Mouse (Mus musculus): ENCODE results near the gene Spx. TPM values are rescaled to one million over a fixed set of nuclear protein-coding genes. Genes with fewer than 3 reads are reported as not detected.

Gene Spx
- 0.46 and 1.0 TPM in 2 replicates for polyA plus RNA-seq (2016; fragmentation: Nextera tagmentation; extraction: Ambion mirVana)

DNA sequence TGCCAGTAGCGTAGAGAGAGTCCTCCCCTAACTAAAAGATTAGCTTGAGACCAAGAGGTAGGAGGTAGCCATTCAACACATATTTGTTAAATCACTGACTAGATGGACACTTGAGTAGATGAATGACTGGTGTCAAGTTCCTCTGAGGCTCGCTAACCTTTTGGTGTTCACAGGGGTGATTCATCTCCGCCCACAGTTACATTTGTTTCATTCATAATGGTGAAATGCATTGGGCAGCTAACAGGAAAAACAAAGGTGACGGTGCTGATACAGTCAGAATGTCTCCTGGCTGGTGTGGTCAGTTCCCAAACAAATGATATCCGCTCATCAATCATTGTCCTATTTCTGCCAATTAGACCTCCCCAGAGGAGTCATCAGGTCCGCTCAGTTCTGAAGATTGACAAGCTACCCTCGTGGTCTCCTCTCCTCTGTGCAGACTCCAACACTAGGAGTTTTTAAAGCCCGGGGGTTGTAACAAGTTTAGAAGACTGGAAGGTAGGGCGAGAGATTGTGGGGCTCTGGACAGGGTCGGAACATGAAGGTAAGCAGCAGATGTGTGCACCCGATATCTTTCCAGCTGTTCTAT lies at the start of gene Spx:
TSS of gene Spx (plus strand) at position 536 of the 586 bp plus-strand sequence.
- peaks cover 41% of the 10 kb centered on the region for H3K27me3 ChIP-seq
- ATAC-seq (ENCODE audit: low FRiP score), result no peak
- 71% methylated on average over 11 of the region's 11 CpGs for WGBS
- peak within 1 kb of the TSS; percentile 36 for H3K4me3 ChIP-seq (replicated peaks)
- peak within 1 kb of the TSS; percentile 44; the same call in 1 of the 2 replicates for H3K9ac ChIP-seq
- H3K9me3 ChIP-seq, result no peaks in the 10 kb centered on the region
- peak within 1 kb of the TSS; percentile 60 for H3K4me2 ChIP-seq
- peaks cover 20% of the 10 kb centered on the region for H3K4me1 ChIP-seq
- no peak within 1 kb of the TSS for H3K27ac ChIP-seq
- H3K36me3 ChIP-seq (replicated peaks), result no peaks in the 10 kb centered on the region

DNA sequence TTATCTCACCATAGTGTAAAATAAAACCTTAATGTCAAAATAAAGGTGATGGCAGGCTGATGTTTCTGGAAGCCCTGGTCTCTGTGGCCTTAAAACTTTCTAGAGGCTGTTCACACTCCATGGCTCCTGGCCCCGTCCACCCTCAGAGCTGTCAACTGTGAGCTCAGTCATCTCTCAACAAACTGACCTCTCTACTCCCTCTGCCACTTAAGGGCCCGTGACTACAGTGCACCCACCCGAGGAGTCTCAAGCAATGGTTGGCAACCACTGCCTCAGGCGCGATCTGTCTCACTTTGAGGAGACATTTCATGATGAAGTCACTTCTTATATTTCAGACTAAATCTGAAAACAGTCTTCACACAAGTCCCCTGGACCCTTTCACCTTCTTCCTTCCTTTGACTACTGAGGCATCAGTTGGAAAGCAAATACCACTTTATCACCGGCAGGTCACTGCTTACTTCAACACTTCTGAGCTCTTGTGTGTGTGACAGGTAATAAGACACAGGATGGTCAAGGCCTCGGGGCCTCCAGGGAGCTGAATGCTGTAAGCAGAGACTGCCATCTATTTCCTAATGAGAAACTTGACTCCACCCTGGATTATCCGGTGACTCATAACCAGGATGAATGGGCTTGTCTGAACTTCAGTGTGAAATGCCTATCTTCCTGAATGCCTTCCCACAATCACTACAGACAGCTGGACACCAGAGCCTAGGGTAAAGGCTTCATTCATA lies 47.3 kb upstream of the Spx start:
- no peaks in the 10 kb centered on the region for H3K27me3 ChIP-seq
- 90% methylated on average over 8 of the region's 8 CpGs for WGBS

DNA sequence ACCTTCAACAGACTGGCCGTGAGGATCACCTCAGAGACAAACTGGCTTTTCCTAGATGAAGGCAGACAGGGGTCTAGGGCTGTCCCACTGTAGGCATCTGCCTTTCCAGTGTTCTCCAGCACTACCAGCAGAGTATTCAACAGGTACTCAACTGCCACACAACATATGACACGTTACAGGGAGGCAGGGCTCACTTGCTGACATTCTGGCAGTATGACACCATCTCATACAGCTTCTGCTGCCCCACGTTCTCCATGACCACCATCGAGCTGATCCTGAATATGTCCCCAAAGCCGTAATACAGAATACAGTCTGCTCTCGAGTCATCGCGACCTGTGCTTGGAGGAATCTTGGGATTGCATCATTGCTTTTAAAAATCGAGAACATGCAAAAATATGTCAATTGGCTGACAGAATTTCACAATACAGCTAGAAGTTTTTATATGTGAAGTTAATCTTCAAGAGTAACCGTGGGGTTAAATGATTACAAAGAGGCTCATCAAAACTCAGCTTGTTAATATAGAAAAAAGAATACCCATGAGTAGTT lies 46.7 kb upstream of the Spx start:
- no peaks in the 10 kb centered on the region for H3K4me1 ChIP-seq
- no peaks in the 10 kb centered on the region for H3K9me3 ChIP-seq
- 91% methylated on average over 10 of the region's 10 CpGs for WGBS
- H3K36me3 ChIP-seq (replicated peaks), result peaks cover 65% of the 10 kb centered on the region
- no peak overlapping the region for H3K4me3 ChIP-seq (replicated peaks)
- H3K9ac ChIP-seq, result no peak overlapping the region
- no peaks in the 10 kb centered on the region for H3K27me3 ChIP-seq
- H3K27ac ChIP-seq, result no peak overlapping the region
- no peak overlapping the region for H3K4me2 ChIP-seq
- ATAC-seq (ENCODE audit: low FRiP score), result no peak

More for the DNA sequence above, 47.3 kb upstream of the Spx start:
- Histone ChIP-seq H3K4me3 (replicated peaks) (no peak overlapping the region), H3K27ac (no peak overlapping the region), H3K4me2 (no peak overlapping the region), H3K9me3 (no peaks in the 10 kb centered on the region), H3K36me3 (replicated peaks) (peaks cover 65% of the 10 kb centered on the region), H3K4me1 (no peaks in the 10 kb centered on the region), H3K9ac (no peak overlapping the region)
- ATAC-seq (ENCODE audit: low FRiP score), result no peak

DNA sequence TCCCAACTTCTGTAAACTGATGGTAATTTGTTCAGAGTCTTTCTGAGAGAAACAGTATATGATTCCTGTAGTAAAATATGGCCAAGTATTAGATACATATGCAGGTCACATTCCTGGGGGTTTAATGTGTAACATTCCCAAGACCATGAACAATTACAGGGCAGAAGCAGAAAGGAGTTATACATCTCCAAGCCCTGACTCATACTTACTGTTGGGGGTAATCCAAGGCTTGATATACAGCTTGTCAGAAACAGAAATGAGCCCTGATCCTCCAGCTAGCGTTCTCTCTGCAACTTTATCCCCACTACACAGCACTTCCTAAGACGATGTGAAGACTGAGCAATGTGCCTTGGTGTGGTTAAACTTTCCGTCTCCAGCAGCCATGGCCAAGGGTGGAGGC lies 45.7 kb upstream of the Spx start:
- 96% methylated on average over 3 of the region's 3 CpGs for whole genome bisulfite sequencing
- peaks cover 67% of the 10 kb centered on the region for H3K36me3 ChIP-seq (replicated peaks)
- no peak overlapping the region for H3K4me2 ChIP-seq
- no peaks in the 10 kb centered on the region for H3K4me1 ChIP-seq
- no peak overlapping the region for H3K4me3 ChIP-seq (replicated peaks)
- H3K27me3 ChIP-seq, result no peaks in the 10 kb centered on the region
- H3K9ac ChIP-seq, result no peak overlapping the region
- no peak overlapping the region for H3K27ac ChIP-seq
- no peak for ATAC-seq (ENCODE audit: low FRiP score)
- no peaks in the 10 kb centered on the region for H3K9me3 ChIP-seq

DNA sequence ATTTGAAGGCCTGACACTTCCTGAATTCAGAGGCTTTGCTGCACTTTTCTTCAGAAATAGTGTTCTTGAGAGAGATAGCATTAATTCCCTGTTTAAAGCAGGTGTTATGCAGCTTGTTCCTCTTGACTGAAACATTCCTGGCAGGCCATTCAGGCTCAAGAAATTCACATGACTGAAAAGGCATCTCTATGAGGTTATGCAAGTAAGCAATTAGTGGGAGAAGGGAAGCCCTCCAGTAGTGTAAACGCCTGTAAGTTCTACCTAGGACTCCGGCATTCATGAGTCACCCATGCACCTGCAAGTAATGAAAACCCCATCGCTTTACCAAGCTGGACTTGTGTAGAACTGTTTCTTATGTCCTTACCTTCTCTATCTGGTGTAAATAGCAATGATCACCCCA lies 43.7 kb upstream of the Spx start:
- H3K27ac ChIP-seq, result no peak overlapping the region
- no peak overlapping the region for H3K4me3 ChIP-seq (replicated peaks)
- no peak overlapping the region for H3K9ac ChIP-seq
- no peaks in the 10 kb centered on the region for H3K9me3 ChIP-seq
- H3K4me2 ChIP-seq, result no peak overlapping the region
- 91% methylated on average over 3 of the region's 3 CpGs for WGBS
- no peaks in the 10 kb centered on the region for H3K27me3 ChIP-seq
- no peaks in the 10 kb centered on the region for H3K4me1 ChIP-seq
- no peak for ATAC-seq (ENCODE audit: low FRiP score)
- H3K36me3 ChIP-seq (replicated peaks), result peaks cover 68% of the 10 kb centered on the region

DNA sequence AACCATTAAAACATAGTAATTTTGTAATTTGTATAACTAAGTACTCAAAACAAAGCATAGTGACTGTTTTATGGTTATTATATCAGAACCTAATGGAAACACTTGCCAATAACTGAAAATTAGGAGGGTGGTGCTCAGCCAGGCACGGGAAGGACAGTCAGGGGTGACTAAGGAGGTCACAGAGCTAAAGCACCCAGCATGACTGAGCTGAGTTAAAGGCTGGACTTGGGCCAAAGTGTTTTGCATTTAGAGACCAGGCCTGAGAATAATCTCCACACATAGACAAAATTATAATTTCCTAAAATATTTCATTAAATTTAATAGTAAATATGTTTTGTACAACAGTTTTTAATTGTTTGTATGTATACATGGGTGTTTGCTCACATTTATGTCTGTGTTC lies 36.2 kb upstream of the Spx start:
- Histone ChIP-seq H3K4me1 (no peaks in the 10 kb centered on the region), H3K27me3 (no peaks in the 10 kb centered on the region), H3K27ac (no peak overlapping the region), H3K9me3 (no peaks in the 10 kb centered on the region), H3K36me3 (replicated peaks) (peaks cover 43% of the 10 kb centered on the region), H3K4me3 (replicated peaks) (no peak overlapping the region), H3K9ac (no peak overlapping the region), H3K4me2 (no peak overlapping the region)
- 94% methylated on average over 1 of the region's 1 CpGs for WGBS
- ATAC-seq (ENCODE audit: low FRiP score), result no peak

DNA sequence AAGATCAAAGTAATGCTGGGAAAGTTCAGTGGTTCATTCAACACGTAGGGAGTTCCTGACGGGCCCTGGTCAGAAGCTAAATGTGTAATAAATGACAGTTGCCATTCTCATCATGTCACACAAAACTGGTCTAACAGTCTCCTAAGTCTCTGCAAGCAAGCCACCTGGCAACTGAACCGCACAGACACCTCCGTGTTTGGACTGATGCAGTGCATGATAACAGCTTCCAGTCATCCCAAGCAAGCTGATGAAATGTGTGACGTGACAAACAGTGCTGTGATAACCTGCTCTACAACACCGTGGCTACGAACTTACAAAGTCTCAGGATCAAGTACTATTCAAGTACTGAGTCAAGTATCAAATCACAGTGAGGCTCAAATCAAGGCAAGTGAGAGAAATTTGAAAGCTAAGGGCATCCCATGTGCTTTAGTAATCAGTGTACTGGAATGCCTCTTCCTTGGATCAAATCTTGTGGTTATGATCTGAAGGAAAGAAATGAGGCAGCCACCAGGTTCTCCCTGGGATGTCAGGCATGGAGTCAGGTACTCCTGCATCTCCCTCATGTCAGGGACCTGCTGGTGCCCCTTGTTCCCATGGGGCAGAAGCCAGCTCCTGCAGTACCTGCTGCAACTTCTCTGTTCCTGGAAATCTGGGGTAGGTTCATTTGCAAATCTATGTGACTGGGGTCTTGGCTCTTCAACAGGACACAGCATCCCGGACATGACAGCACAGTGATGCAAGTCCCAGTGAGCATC lies 34.5 kb upstream of the Spx start:
- H3K4me2 ChIP-seq, result no peak overlapping the region
- H3K36me3 ChIP-seq (replicated peaks), result peaks cover 29% of the 10 kb centered on the region
- no peak overlapping the region for H3K4me3 ChIP-seq (replicated peaks)
- no peaks in the 10 kb centered on the region for H3K9me3 ChIP-seq
- no peak for ATAC-seq (ENCODE audit: low FRiP score)
- no peak overlapping the region for H3K9ac ChIP-seq
- no peaks in the 10 kb centered on the region for H3K4me1 ChIP-seq
- no peaks in the 10 kb centered on the region for H3K27me3 ChIP-seq
- H3K27ac ChIP-seq, result no peak overlapping the region
- WGBS, result 93% methylated on average over 8 of the region's 8 CpGs

DNA sequence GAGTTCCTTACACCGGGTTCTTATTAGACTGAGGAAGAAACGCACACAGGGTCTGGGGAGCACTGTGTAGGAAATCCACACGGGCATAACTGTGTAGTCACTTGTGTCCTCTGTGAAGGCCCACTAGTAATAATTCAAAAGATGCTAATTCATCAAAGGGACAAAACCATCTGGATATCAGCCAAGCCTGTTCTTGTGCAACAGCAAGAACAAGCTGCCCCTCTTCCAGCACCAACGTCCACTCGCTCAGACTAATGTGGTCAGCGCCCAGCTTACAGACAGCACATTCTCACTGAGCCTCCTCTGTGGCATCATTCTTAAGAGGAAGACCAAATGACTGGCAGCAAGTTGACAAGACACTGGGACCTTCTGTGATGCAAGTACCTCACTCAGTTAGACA lies 33.3 kb upstream of the Spx start:
- Histone ChIP-seq H3K27ac (no peak overlapping the region), H3K27me3 (no peaks in the 10 kb centered on the region), H3K36me3 (replicated peaks) (peaks cover 17% of the 10 kb centered on the region), H3K9me3 (no peaks in the 10 kb centered on the region), H3K4me2 (no peak overlapping the region), H3K4me1 (no peaks in the 10 kb centered on the region), H3K4me3 (replicated peaks) (no peak overlapping the region), H3K9ac (no peak overlapping the region)
- no peak for ATAC-seq (ENCODE audit: low FRiP score)
- WGBS, result 94% methylated on average over 6 of the region's 6 CpGs

DNA sequence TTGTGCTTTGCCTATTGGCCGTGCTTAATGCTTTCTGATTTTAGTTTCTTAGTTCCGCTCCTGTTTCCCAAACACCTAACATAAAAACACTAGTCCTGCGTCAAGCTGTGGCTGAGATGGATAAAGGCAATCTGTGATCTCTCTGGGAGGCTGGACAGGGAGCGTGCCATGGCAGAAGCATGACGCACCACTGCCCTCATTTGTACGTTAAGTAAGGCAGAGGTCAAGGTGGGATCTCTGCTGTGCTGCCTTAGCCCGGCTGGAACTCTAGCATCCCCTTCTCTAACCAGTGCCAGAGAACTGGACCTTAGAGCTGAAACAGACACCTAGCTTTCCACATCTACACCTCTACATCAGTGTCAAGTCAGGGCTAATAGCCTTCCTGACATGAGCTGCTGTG lies 31.6 kb upstream of the Spx start:
- H3K27me3 ChIP-seq, result no peaks in the 10 kb centered on the region
- ATAC-seq (ENCODE audit: low FRiP score), result no peak
- no peaks in the 10 kb centered on the region for H3K9me3 ChIP-seq
- no peak overlapping the region for H3K9ac ChIP-seq
- H3K36me3 ChIP-seq (replicated peaks), result peaks cover 1% of the 10 kb centered on the region
- H3K4me1 ChIP-seq, result peaks cover 3% of the 10 kb centered on the region
- WGBS, result 90% methylated on average over 7 of the region's 7 CpGs
- no peak overlapping the region for H3K4me3 ChIP-seq (replicated peaks)
- H3K4me2 ChIP-seq, result no peak overlapping the region
- H3K27ac ChIP-seq, result no peak overlapping the region

DNA sequence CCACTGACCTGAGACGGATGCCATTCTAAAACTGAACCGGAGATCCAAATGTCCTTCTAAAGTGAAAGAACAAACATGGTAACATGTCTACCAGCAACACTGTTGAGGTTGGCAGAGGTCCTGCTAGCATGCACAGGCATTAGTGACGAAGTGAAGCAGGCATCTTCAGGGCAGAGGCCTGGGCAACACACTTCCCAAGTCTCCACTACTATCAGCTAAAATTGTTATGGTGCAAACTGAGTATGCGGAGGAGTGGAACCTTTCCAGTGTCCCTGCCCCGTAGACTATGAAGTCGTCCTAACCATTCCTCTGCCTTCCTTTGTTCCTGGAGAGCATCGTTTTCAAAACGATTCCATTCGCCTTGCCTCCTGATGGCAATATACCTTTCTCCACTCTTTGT lies 28.7 kb upstream of the Spx start:
- no peak for ATAC-seq (ENCODE audit: low FRiP score)
- no peak overlapping the region for H3K27ac ChIP-seq
- peaks cover 17% of the 10 kb centered on the region for H3K4me1 ChIP-seq
- H3K9ac ChIP-seq, result no peak overlapping the region
- H3K9me3 ChIP-seq, result no peaks in the 10 kb centered on the region
- H3K4me2 ChIP-seq, result no peak overlapping the region
- H3K27me3 ChIP-seq, result no peaks in the 10 kb centered on the region
- WGBS, result 93% methylated on average over 9 of the region's 9 CpGs
- no peak overlapping the region for H3K4me3 ChIP-seq (replicated peaks)
- no peaks in the 10 kb centered on the region for H3K36me3 ChIP-seq (replicated peaks)

DNA sequence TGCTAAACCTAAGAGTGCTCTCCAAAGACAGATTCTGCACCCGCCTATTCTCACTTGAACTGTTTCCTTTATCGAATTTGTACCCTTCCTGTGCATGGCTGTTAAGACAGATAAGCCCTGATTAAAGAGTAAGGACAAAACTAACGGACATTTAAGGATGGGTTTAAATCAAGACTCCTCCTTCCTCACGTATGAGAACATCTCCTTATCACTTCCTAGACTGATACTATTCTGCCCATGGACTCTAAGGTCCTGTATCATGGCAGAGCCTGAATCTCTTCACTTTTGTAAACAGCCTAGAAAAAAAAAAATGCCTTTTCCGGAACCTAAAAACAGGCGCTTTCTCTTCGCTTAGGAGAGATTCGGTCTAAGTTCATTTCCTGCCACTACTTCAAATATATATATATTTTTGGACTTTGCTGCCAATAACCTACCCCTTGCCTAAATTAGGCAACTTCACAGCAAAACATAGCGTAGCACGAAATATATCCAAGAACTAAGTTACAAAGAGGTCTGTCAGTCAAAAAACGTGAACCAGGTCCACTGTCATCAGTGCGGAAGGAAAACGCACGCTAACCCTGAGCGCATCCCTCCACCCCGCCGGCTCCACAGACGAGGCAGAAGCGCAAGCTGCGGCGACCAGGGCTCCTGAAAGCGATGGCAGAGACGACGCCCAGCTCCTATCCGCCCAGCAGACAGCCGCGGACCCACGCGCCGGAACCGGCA lies 26.8 kb upstream of the Spx start:
- Histone ChIP-seq H3K9me3 (no peaks in the 10 kb centered on the region), H3K27me3 (no peaks in the 10 kb centered on the region), H3K9ac (peak overlapping the region; percentile 54), H3K4me3 (replicated peaks) (peak overlapping the region; percentile 78), H3K36me3 (replicated peaks) (no peaks in the 10 kb centered on the region), H3K4me2 (peak overlapping the region; percentile 69), H3K27ac (no peak overlapping the region), H3K4me1 (peaks cover 17% of the 10 kb centered on the region)
- peak; percentile 85 for ATAC-seq (ENCODE audit: low FRiP score)
- 6% methylated on average over 31 of the region's 31 CpGs for WGBS

Data from forebrain, embryonic 12.5 days (tissue).